Mouse (Mus musculus) 416B (cell line): ENCODE results near the gene Ttc38.
A peak's percentile ranks its signal among the peaks of the same experiment; 100 is the strongest.

ENCODE experiments used
- DNase-seq: peaks from one replicate; pipeline ENCODE4 v3.0.0; 2011; ENCODE audit warnings: low read depth

Gene Ttc38

GRCm38 (mm10) chr15:85896284-85896683, 64.2 kb downstream of the Ttc38 start:
- peak; percentile 77 for DNase-seq

DNA sequence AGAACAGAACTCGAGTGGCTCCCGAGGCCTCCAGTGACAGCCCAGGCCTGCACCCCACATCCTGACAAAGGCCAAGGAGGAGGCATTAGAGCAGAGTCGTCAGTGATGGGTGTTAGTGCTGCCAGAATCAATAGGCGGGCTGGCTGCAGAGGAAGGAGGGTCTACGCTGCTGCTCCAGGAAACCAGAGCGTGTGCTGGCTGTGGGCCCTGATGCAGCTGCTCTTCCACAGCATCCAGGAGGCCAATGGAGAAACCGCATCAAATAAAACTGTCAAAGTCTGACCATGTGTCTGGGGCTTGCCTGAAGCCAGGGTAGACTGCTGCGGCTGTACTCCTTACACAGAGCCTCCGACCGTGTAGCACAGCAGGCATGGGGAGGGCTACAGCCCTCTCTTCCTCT, 65.0 kb downstream of the Ttc38 start:
- no peak for DNase-seq

DNA sequence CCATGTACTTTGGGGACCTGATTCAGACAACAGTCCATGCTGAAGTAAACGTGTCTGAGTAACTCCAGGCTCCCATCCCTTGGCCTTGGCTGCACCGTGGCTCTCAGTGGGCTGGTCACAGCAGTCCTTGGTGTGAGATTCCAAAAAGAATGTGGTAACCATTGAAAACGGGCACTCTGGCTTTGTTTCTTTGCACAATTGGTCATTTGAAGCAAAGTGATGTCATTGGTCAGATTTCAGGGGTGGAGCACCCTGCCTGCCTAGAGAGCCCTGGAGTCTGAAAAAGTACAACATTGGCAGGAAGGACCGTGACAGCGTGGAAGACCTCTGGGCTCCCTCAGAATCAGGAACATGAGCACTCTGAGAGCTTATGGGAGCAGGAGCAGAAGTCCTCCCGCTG, 67.3 kb downstream of the Ttc38 start:
- no peak for DNase-seq

GRCm38 (mm10) chr15:85900318-85900717, 68.2 kb downstream of the Ttc38 start:
- DNase-seq, result no peak

GRCm38 (mm10) chr15:85900801-85901200, 68.7 kb downstream of the Ttc38 start:
- DNase-seq, result no peak

DNA sequence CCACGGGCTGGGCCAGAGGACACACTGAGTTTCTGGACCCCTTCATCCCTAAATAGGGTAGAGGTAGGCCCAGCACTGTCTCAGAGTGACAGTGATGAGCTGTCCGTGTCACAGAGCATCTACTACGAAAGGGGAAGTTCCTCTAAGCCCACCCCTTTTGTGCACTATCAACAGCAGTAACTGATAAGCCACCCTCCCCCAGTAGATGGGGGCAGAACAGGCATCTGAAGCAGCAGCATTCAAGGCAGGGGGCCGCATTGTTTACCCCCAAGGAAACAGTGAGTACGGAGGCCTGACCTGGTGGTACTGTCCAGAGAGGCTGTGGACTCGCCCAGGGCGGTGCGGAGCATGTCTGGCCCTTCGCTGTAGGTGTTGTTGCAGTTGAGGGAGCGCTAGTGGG, 70.4 kb downstream of the Ttc38 start:
- DNase-seq, result no peak

DNA sequence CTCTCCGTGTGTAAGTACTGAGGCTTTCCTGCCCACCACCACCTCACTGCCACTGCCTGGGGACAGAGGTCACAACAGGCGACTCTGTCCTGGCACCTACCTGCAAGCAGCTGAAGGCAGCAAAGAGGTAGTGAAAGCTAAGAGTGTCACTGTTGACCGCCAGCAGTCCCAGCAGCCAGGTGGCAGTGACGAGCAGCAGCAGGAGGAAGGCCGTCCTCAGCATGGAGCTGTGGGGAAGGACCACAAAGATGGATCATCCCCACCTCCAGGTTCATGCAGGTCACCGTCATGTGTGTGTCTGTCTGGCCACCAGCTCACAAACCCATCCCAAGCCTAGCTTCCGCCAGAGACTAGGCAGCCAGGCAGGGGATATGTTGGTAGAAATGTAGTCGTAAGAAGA, 71.7 kb downstream of the Ttc38 start:
- peak; percentile 23 for DNase-seq
